Mouse (Mus musculus): ENCODE results near the gene Mlph.

DNA sequence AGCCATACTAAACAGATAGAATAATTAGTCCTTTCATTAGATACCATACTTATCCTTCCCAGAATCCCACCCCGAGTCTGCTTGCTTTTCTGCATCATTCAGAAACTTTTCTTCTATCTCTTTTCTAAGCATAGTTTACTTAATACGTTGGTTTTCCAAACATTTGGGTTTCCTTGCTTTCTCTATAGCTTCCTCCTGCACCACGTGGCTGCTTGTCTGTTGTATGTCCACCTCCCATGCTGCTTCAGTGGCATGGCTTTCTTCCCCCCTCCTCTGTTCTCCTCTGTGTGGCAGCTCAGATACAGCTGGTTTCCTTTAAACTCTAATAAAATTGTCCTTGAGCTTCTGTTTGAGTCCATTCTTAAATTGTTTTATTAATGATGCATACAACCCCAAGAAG lies 20.4 kb upstream of the Mlph start:
- no peak for TF ChIP-seq HCFC1 (IDR thresholded peaks at IDR 0.05; ENCODE audit: borderline replicate concordance, insufficient read depth, low read length)
- no peak for TF ChIP-seq MAFK (IDR thresholded peaks at IDR 0.05; ENCODE audit: insufficient read depth, low read depth, low read length)
